Mouse (Mus musculus): ENCODE results near the gene Sh3pxd2a. TPM values are rescaled to one million over a fixed set of nuclear protein-coding genes. Genes with fewer than 3 reads are reported as not detected.
A peak's percentile ranks its signal among the peaks of the same experiment; 100 is the strongest.

Sh3pxd2a gene
- total RNA-seq, 1 experiment from 2014 or later = 24.0 TPM

GRCm38 (mm10) chr19:47446130-47446529 lies 18.1 kb downstream of the Sh3pxd2a start:
- ATAC-seq (ENCODE audit: extremely low read depth, insufficient number of reproducible peaks, low FRiP score, poor library complexity, severe bottlenecking) = no peak

- no peak for ATAC-seq (ENCODE audit: extremely low read depth, insufficient number of reproducible peaks, low FRiP score, poor library complexity, severe bottlenecking)
Measured at GRCm38 (mm10) chr19:47445726-47446125, 18.5 kb downstream of the Sh3pxd2a start.

- no peak for ATAC-seq (ENCODE audit: extremely low read depth, insufficient number of reproducible peaks, low FRiP score, poor library complexity, severe bottlenecking)
Measured at GRCm38 (mm10) chr19:47444488-47444887, 19.7 kb downstream of the Sh3pxd2a start.

GRCm38 (mm10) chr19:47442294-47442627 lies 21.9 kb downstream of the Sh3pxd2a start:
- no peak for ATAC-seq (ENCODE audit: extremely low read depth, insufficient number of reproducible peaks, low FRiP score, poor library complexity, severe bottlenecking)

GRCm38 (mm10) chr19:47441541-47442293 lies 22.5 kb downstream of the Sh3pxd2a start:
- ATAC-seq (ENCODE audit: extremely low read depth, insufficient number of reproducible peaks, low FRiP score, poor library complexity, severe bottlenecking) = peak; percentile 75

GRCm38 (mm10) chr19:47440967-47441366 lies 23.2 kb downstream of the Sh3pxd2a start:
- ATAC-seq (ENCODE audit: extremely low read depth, insufficient number of reproducible peaks, low FRiP score, poor library complexity, severe bottlenecking) = no peak

- ATAC-seq (ENCODE audit: extremely low read depth, insufficient number of reproducible peaks, low FRiP score, poor library complexity, severe bottlenecking) = no peak
Measured at GRCm38 (mm10) chr19:47440435-47440803, 23.8 kb downstream of the Sh3pxd2a start.

- ATAC-seq (ENCODE audit: extremely low read depth, insufficient number of reproducible peaks, low FRiP score, poor library complexity, severe bottlenecking) = no peak
Measured at GRCm38 (mm10) chr19:47439726-47440434, 24.3 kb downstream of the Sh3pxd2a start.

- ATAC-seq (ENCODE audit: extremely low read depth, insufficient number of reproducible peaks, low FRiP score, poor library complexity, severe bottlenecking) = no peak
Measured at GRCm38 (mm10) chr19:47438445-47438844, 25.8 kb downstream of the Sh3pxd2a start.

- no peak for ATAC-seq (ENCODE audit: extremely low read depth, insufficient number of reproducible peaks, low FRiP score, poor library complexity, severe bottlenecking)
Measured at GRCm38 (mm10) chr19:47437040-47437439, 27.2 kb downstream of the Sh3pxd2a start.

- ATAC-seq (ENCODE audit: extremely low read depth, insufficient number of reproducible peaks, low FRiP score, poor library complexity, severe bottlenecking) = no peak
Measured at GRCm38 (mm10) chr19:47436236-47436635, 28.0 kb downstream of the Sh3pxd2a start.

- no peak for ATAC-seq (ENCODE audit: extremely low read depth, insufficient number of reproducible peaks, low FRiP score, poor library complexity, severe bottlenecking)
Measured at GRCm38 (mm10) chr19:47434655-47435054, 29.5 kb downstream of the Sh3pxd2a start.

GRCm38 (mm10) chr19:47432339-47432738 lies 31.9 kb downstream of the Sh3pxd2a start:
- ATAC-seq (ENCODE audit: extremely low read depth, insufficient number of reproducible peaks, low FRiP score, poor library complexity, severe bottlenecking) = peak; percentile 91

- ATAC-seq (ENCODE audit: extremely low read depth, insufficient number of reproducible peaks, low FRiP score, poor library complexity, severe bottlenecking) = no peak
Measured at GRCm38 (mm10) chr19:47431189-47431931, 32.8 kb downstream of the Sh3pxd2a start.

- no peak for ATAC-seq (ENCODE audit: extremely low read depth, insufficient number of reproducible peaks, low FRiP score, poor library complexity, severe bottlenecking)
Measured at GRCm38 (mm10) chr19:47430160-47430559, 34.0 kb downstream of the Sh3pxd2a start.

GRCm38 (mm10) chr19:47429245-47429644 lies 35.0 kb downstream of the Sh3pxd2a start:
- no peak for ATAC-seq (ENCODE audit: extremely low read depth, insufficient number of reproducible peaks, low FRiP score, poor library complexity, severe bottlenecking)

GRCm38 (mm10) chr19:47428794-47429193 lies 35.4 kb downstream of the Sh3pxd2a start:
- no peak for ATAC-seq (ENCODE audit: extremely low read depth, insufficient number of reproducible peaks, low FRiP score, poor library complexity, severe bottlenecking)

GRCm38 (mm10) chr19:47427841-47428789 lies 36.1 kb downstream of the Sh3pxd2a start:
- no peak for ATAC-seq (ENCODE audit: extremely low read depth, insufficient number of reproducible peaks, low FRiP score, poor library complexity, severe bottlenecking)

GRCm38 (mm10) chr19:47423632-47424031 lies 40.6 kb downstream of the Sh3pxd2a start:
- no peak for ATAC-seq (ENCODE audit: extremely low read depth, insufficient number of reproducible peaks, low FRiP score, poor library complexity, severe bottlenecking)
